Mouse (Mus musculus) liver, embryonic 11.5 days (tissue): Measurements from ENCODE around the gene Plcxd1. TPM values are rescaled to one million over a fixed set of nuclear protein-coding genes. Genes with fewer than 3 reads are reported as not detected.

Source experiments
- polyA plus RNA-seq: library from polyadenylated mRNA; unstranded; fragments of >200 nt; fragmentation: Nextera tagmentation; extraction: Ambion mirVana; gene quantifications from 2 replicates; pipeline ENCODE4 v1.2.1, GENCODE M21; 2014

The Plcxd1 gene
- polyA plus RNA-seq, 1 experiment from 2014 or later = 0.71 TPM

Other genes starting within 250 kb of the Plcxd1 start
- 0.30 and 0.92 TPM in 2 replicates for gene Gm15446, start 176.6 kb upstream of the Plcxd1 start, polyA plus RNA-seq
- gene Zfp932, start 103.4 kb upstream of the Plcxd1 start, polyA plus RNA-seq = 17.6 and 19.0 TPM in 2 replicates
- 2.7 and 7.0 TPM in 2 replicates for gene Gm17655, start 27.5 kb upstream of the Plcxd1 start, polyA plus RNA-seq
- gene Gm35315, start 5.5 kb upstream of the Plcxd1 start, polyA plus RNA-seq = 2.0 and 3.1 TPM in 2 replicates
- 18.7 and 20.9 TPM in 2 replicates for gene Gtpbp6, start 8.2 kb downstream of the Plcxd1 start, polyA plus RNA-seq
- 3.4 and 3.6 TPM in 2 replicates for gene Zfp605, start 10.1 kb downstream of the Plcxd1 start, polyA plus RNA-seq
- 38.9 and 44.3 TPM in 2 replicates for gene Chfr, start 35.9 kb downstream of the Plcxd1 start, polyA plus RNA-seq
- gene Golga3, start 76.7 kb downstream of the Plcxd1 start, polyA plus RNA-seq = 19.2 and 20.4 TPM in 2 replicates
- gene Ankle2, start 131.0 kb downstream of the Plcxd1 start, polyA plus RNA-seq = 30.4 and 30.5 TPM in 2 replicates
- 78.2 and 81.1 TPM in 2 replicates for gene Pgam5, start 169.9 kb downstream of the Plcxd1 start, polyA plus RNA-seq
- gene Pxmp2, start 186.2 kb downstream of the Plcxd1 start, polyA plus RNA-seq = 24.2 and 27.2 TPM in 2 replicates
- 41.4 and 42.9 TPM in 2 replicates for gene Pole, start 186.3 kb downstream of the Plcxd1 start, polyA plus RNA-seq
- gene P2rx2, start 243.2 kb downstream of the Plcxd1 start, polyA plus RNA-seq = 0.14 and 0.29 TPM in 2 replicates
- not detected in 2 replicates for gene Lrcol1, start 244.8 kb downstream of the Plcxd1 start, polyA plus RNA-seq